In the genomic region with DNA sequence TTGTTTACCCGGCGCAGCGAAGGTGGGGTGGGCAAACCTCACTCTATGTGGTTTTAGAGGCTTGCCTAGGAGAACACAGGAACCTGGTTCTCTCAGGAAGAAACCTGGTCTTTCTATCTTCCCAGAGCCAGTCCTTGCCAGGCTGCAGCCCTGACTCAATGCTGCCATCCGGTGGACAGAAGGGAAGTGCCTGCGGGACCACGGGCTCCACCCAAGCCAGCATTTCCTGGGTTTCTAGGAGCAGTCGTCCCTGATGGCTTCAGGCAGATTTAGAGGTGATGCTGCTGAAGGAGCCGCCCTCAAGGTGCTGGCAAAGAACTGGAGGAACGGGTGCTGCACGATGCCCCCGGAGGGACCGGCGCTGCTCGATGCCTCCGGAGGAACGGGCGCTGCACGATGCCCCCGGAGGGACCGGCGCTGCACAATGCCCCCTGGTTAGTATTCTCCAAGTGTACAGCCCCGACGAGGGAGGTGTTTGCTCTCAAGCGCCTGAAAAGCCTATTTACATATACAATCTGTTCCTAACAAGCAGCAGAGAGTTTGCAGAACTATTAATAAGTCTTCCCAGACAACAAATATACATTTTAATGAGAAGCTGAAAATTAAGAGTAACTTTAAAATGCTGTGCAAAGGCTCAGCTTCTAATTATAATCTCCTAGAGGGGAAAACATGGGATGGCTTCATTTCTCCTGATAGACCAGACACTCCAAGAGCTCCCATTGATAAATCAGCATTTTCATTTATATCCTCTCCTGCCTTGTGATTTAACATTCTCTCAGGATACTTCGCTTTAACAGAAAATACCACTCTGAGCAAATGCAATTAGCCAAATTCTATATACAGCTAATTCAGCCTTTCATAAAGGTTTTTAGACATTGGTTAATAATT, we compare ENCODE assay signal across 8 mouse cellular contexts. TPM values are rescaled to one million over a fixed set of nuclear protein-coding genes. Genes with fewer than 3 reads are reported as not detected.
DNase-seq lines count a peak whose midpoint lies in the region; ATAC-seq and TF ChIP-seq lines count a peak whose summit lies in the region.

No protein-coding gene starts in this region.

- H3K9me3 ChIP-seq in embryonic facial prominence, embryonic 14.5 days (ENCODE audit: control insufficient read depth, low read length) = peaks cover 7% of the 10 kb centered on the region; the same call in 1 of the 2 replicates
- H3K9me3 ChIP-seq in heart, embryonic 10.5 days = no peaks in the 10 kb centered on the region; the same call in 1 of the 2 replicates
- H3K9me3 ChIP-seq in kidney, embryonic 14.5 days (ENCODE audit: control insufficient read depth, low read length) = no peaks in the 10 kb centered on the region
- no peaks in the 10 kb centered on the region for H3K9me3 ChIP-seq in limb, embryonic 14.5 days (ENCODE audit: control insufficient read depth, low read length)

- 4% methylated on average over 25 of the region's 25 CpGs for WGBS in embryonic facial prominence, embryonic 14.5 days
- WGBS in heart, embryonic 10.5 days = 7% methylated on average over 25 of the region's 25 CpGs
- WGBS in kidney, embryonic 14.5 days = 6% methylated on average over 25 of the region's 25 CpGs
- WGBS in limb, embryonic 14.5 days = 6% methylated on average over 25 of the region's 25 CpGs

- DNase-seq in 3134 (ENCODE audit: extremely low read depth, insufficient read length, low spot score) = peak; percentile 53
- peak; percentile 86 to 90 for DNase-seq in adrenal gland, postnatal 36 days
- DNase-seq in embryonic facial prominence, embryonic 14.5 days (ENCODE audit: low spot score) = peak; percentile 87
- DNase-seq in heart, embryonic 10.5 days (ENCODE audit: low spot score) = peak; percentile 90
- DNase-seq in limb, embryonic 14.5 days (ENCODE audit: low spot score) = peak; percentile 72
- peak; percentile 16 to 45 for DNase-seq in monocyte, adult 2 months (ENCODE audit: low read depth in 1 of 2, low spot score in 2 of 2)
- peak; percentile 44 to 48 for DNase-seq in spleen, postnatal 36 days (ENCODE audit: low spot score in 2 of 2)

- peak overlapping the region; percentile 64 for H3K9ac ChIP-seq in embryonic facial prominence, embryonic 14.5 days (ENCODE audit: low read depth, low read length)
- H3K9ac ChIP-seq in kidney, embryonic 14.5 days (ENCODE audit: low read depth, low read length) = peak overlapping the region; percentile 61
- peak overlapping the region; percentile 64 for H3K9ac ChIP-seq in limb, embryonic 14.5 days (ENCODE audit: low read depth, low read length, severe bottlenecking)

- no peak overlapping the region for H3K27ac ChIP-seq in embryonic facial prominence, embryonic 14.5 days (replicated peaks; ENCODE audit: low read depth, low read length)
- H3K27ac ChIP-seq in heart, embryonic 10.5 days = peak overlapping the region; percentile 74
- no peak overlapping the region for H3K27ac ChIP-seq in kidney, embryonic 14.5 days (ENCODE audit: low read depth, low read length)
- H3K27ac ChIP-seq in limb, embryonic 14.5 days (replicated peaks; ENCODE audit: low read depth, low read length) = no peak overlapping the region

- peak overlapping the region; percentile 41 for H3K4me3 ChIP-seq in embryonic facial prominence, embryonic 14.5 days (ENCODE audit: low read depth, low read length)
- peak overlapping the region; percentile 59 for H3K4me3 ChIP-seq in heart, embryonic 10.5 days
- H3K4me3 ChIP-seq in kidney, embryonic 14.5 days (ENCODE audit: low read length) = peak overlapping the region; percentile 44
- H3K4me3 ChIP-seq in limb, embryonic 14.5 days (replicated peaks; ENCODE audit: low read length) = peak overlapping the region; percentile 41

- H3K36me3 ChIP-seq in embryonic facial prominence, embryonic 14.5 days (ENCODE audit: control insufficient read depth, insufficient read depth, low read length) = no peaks in the 10 kb centered on the region
- no peaks in the 10 kb centered on the region for H3K36me3 ChIP-seq in heart, embryonic 10.5 days
- H3K36me3 ChIP-seq in kidney, embryonic 14.5 days (ENCODE audit: control insufficient read depth, insufficient read depth, low read length) = no peaks in the 10 kb centered on the region
- H3K36me3 ChIP-seq in limb, embryonic 14.5 days (ENCODE audit: control insufficient read depth, insufficient read depth, low read length) = no peaks in the 10 kb centered on the region

- TF ChIP-seq POLR2A in limb, embryonic 14.5 days (IDR thresholded peaks at IDR 0.05; ENCODE audit: borderline replicate concordance, extremely low read depth, insufficient read depth, insufficient read length) = no peak

- ATAC-seq in embryonic facial prominence, embryonic 14.5 days (ENCODE audit: low read depth) = peak; percentile 92
- ATAC-seq in kidney, embryonic 14.5 days (ENCODE audit: low FRiP score, low TSS enrichment) = peak; percentile 84
- ATAC-seq in limb, embryonic 14.5 days (ENCODE audit: low FRiP score, low read depth) = peak; percentile 90

- no peaks in the 10 kb centered on the region for H3K4me1 ChIP-seq in embryonic facial prominence, embryonic 14.5 days (ENCODE audit: control insufficient read depth, insufficient read depth, low read length)
- H3K4me1 ChIP-seq in heart, embryonic 10.5 days = peaks cover 6% of the 10 kb centered on the region; the same call in 1 of the 2 replicates
- no peaks in the 10 kb centered on the region for H3K4me1 ChIP-seq in kidney, embryonic 14.5 days (ENCODE audit: control insufficient read depth, insufficient read depth, low read length)
- no peaks in the 10 kb centered on the region for H3K4me1 ChIP-seq in limb, embryonic 14.5 days (ENCODE audit: control insufficient read depth, insufficient read depth, low read length)

- peak overlapping the region; percentile 62 for H3K4me2 ChIP-seq in embryonic facial prominence, embryonic 14.5 days (ENCODE audit: low read depth, low read length)
- peak overlapping the region; percentile 58 for H3K4me2 ChIP-seq in kidney, embryonic 14.5 days (replicated peaks; ENCODE audit: low read depth, low read length)
- H3K4me2 ChIP-seq in limb, embryonic 14.5 days (replicated peaks; ENCODE audit: low read depth, low read length, severe bottlenecking) = peak overlapping the region; percentile 59

- H3K27me3 ChIP-seq in embryonic facial prominence, embryonic 14.5 days (replicated peaks; ENCODE audit: control insufficient read depth, insufficient read depth, low read length) = no peaks in the 10 kb centered on the region
- peaks cover 16% of the 10 kb centered on the region; the same call in 1 of the 2 replicates for H3K27me3 ChIP-seq in heart, embryonic 10.5 days (ENCODE audit: insufficient read depth, poor library complexity, severe bottlenecking)
- no peaks in the 10 kb centered on the region for H3K27me3 ChIP-seq in kidney, embryonic 14.5 days (ENCODE audit: control insufficient read depth, insufficient read depth, low read length)
- no peaks in the 10 kb centered on the region for H3K27me3 ChIP-seq in limb, embryonic 14.5 days (ENCODE audit: control insufficient read depth, insufficient read depth, low read length)

RNA-seq across cellular contexts. Expression of gene Adar, which starts 25.9 kb away (rescaled TPM):
- 10 to 100 TPM; 34.2 to 36.7 TPM for total RNA-seq in adrenal gland, postnatal 36 days (2021)
- 10.6 and 11.5 TPM in 2 replicates for polyA plus RNA-seq in embryonic facial prominence, embryonic 14.5 days (2014; fragmentation: Nextera tagmentation; extraction: Ambion mirVana)
- 8.6 and 10.0 TPM in 2 replicates for polyA plus RNA-seq in heart, embryonic 10.5 days (2016; fragmentation: Nextera tagmentation; extraction: Ambion mirVana)
- 7.2 and 15.0 TPM in 2 replicates for polyA plus RNA-seq in kidney, embryonic 14.5 days (2014; fragmentation: Nextera tagmentation; extraction: Ambion mirVana)
- 29.3 and 31.8 TPM in 2 replicates for polyA plus RNA-seq in limb, embryonic 14.5 days (2012; rRNA removed)
- 10.8 and 14.7 TPM in 2 replicates for polyA plus RNA-seq in limb, embryonic 14.5 days (2014; fragmentation: Nextera tagmentation; extraction: Ambion mirVana)

Comparison
In these comparisons a context has a peak if more than half of its experiments do, and no peak if none do; other contexts are left out.
1. DNase-seq: peak in every context shown above with its lines; median percentile 90 in heart, embryonic 10.5 days; 88 in adrenal gland, postnatal 36 days; 87 in embryonic facial prominence, embryonic 14.5 days; 72 in limb, embryonic 14.5 days; 53 in 3134; 46 in spleen, postnatal 36 days; 30 in monocyte, adult 2 months.